Mouse (Mus musculus) liver, embryonic 14.5 days (tissue): ENCODE results near the gene Wbp4. TPM values are rescaled to one million over a fixed set of nuclear protein-coding genes. Genes with fewer than 3 reads are reported as not detected.

ENCODE experiments used
- ATAC-seq: fragments of 200-750 bp; cut with Nextera tagmentation; 2 replicates; pipeline ENCODE4 v1.8.0; 2017; ENCODE audit warnings: moderate number of reproducible peaks, mild to moderate bottlenecking, moderate library complexity; ENCODE audit not compliant: insufficient read depth
- DNase-seq, 3 experiments: peaks; one replicate each; pipeline ENCODE4 v3.0.0-alpha.2; 2012 to 2013; ENCODE audit warnings: low read depth in 3 of 3, low spot score in 3 of 3
- H3K27ac ChIP-seq: fragments of 300-500 bp; sonication (generic); 2 replicates; pipeline ENCODE4 v1.5.1; 2014; ENCODE audit warnings: moderate library complexity, mild to moderate bottlenecking, control low read depth, inconsistent platforms
- H3K27me3 ChIP-seq: fragments of 300-500 bp; sonication (generic); 2 replicates; pipeline ENCODE4 v1.6.1; 2014; ENCODE audit warnings: mild to moderate bottlenecking, low read length, moderate library complexity; ENCODE audit not compliant: control insufficient read depth, insufficient read depth
- H3K36me3 ChIP-seq: fragments of 300-500 bp; sonication (generic); replicated peaks from 2 replicates; pipeline ENCODE4 v1.6.1; 2014; ENCODE audit warnings: low read depth; ENCODE audit not compliant: control insufficient read depth, insufficient read depth
- H3K4me1 ChIP-seq, 2 experiments: fragments of 200-500 bp in 1 of 2; fragments of 300-500 bp in 1 of 2; sonication (generic) in 1 of 2; replicated peaks; 2 replicates each; pipeline ENCODE4 v1.6.1; 2012 to 2014; ENCODE audit warnings: antibody characterized with exemption in 1 of 2, inconsistent platforms in 1 of 2, low read length in 1 of 2; ENCODE audit not compliant: control insufficient read depth in 2 of 2, insufficient read depth in 2 of 2
- H3K4me2 ChIP-seq: fragments of 300-500 bp; sonication (generic); 2 replicates; pipeline ENCODE4 v1.6.1; 2014; ENCODE audit warnings: low read depth, mild to moderate bottlenecking, control low read depth, moderate library complexity
- H3K4me3 ChIP-seq, 2 experiments: fragments of 200-500 bp in 1 of 2; fragments of 300-500 bp in 1 of 2; sonication (generic) in 1 of 2; 2 replicates each; pipeline ENCODE4 v1.5.1; 2012 to 2014; ENCODE audit warnings: low read depth in 2 of 2, low read length in 2 of 2, mild to moderate bottlenecking in 2 of 2, control low read depth in 1 of 2, inconsistent platforms in 1 of 2, moderate library complexity in 1 of 2; ENCODE audit not compliant: insufficient read depth in 1 of 2
- H3K9ac ChIP-seq: fragments of 300-500 bp; sonication (generic); replicated peaks from 2 replicates; pipeline ENCODE4 v1.6.1; 2014; ENCODE audit warnings: mild to moderate bottlenecking, control low read depth, moderate library complexity
- H3K9me3 ChIP-seq: fragments of 300-500 bp; sonication (generic); 2 replicates; pipeline ENCODE4 v1.6.1; 2016; ENCODE audit warnings: low read length, mixed read lengths; ENCODE audit not compliant: control insufficient read depth
- CTCF ChIP-seq: IDR thresholded peaks from 2 replicates; pipeline ENCODE4 v1.5.1; 2016; ENCODE audit warnings: antibody characterized with exemption, low read depth, control low read depth
- EP300 ChIP-seq: IDR thresholded peaks from 2 replicates; pipeline ENCODE4 v1.6.1; 2016; ENCODE audit warnings: antibody characterized with exemption, low read depth
- WGBS: fragments of 180-500 bp; shearing (Covaris S2); extraction: QIAGEN DNeasy Blood & Tissue Kit; methylation state at CpG from one replicate; pipeline ENCODE4 v1.1.7; 2014; ENCODE audit not compliant: insufficient replicate concordance; 5-methylcytosine and 5-hydroxymethylcytosine counted together
- polyA plus RNA-seq, 2 experiments: library from polyadenylated mRNA; depleted of rRNA in 1 of 2; stranded (reverse) in 1 of 2; unstranded in 1 of 2; fragments of >200 nt; fragmentation: Nextera tagmentation in 1 of 2; extraction: Ambion mirVana in 1 of 2; gene quantifications; 2 replicates each; pipeline versions ENCODE4 v1.2.1 to v1.2.3; 2012 to 2014

Wbp4 gene
- polyA plus RNA-seq, 2 experiments = 6.2 to 14.2 TPM

DNA sequence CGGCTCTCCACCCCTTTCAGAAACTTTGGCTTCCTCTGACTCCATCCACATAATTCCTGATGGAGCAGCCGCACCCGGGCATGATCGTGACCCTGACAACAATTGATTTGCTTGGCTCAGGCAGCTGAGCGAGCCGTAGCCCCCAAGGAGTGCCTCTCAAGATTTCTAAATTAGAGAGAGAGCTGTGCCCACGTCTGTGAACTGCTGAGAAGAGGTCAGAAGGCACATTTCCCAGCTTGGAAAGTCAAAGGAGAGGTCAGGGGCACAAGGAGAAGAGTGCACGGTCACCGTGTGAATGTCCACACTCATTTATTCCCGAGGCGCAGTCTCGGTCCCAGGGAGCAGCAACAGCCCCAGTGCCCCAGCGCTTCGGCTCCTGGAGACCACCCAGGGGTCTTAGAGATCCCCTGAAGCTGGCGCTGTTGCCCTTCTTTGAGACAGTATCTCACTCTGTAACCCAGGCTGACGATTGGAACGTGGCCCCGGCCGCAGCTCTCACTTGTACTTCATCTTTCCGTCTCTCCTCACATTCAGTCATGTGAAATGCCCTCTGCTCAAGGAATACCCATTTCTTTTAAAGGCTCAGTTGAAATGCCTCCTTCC is 61.1 kb downstream of the Wbp4 start:
- no peaks in the 10 kb centered on the region for H3K36me3 ChIP-seq
- no peaks in the 10 kb centered on the region for H3K27me3 ChIP-seq
- WGBS = 78% methylated on average over 20 of the region's 20 CpGs
- no peak overlapping the region for H3K9ac ChIP-seq
- no peak overlapping the region for H3K4me2 ChIP-seq
- no peak overlapping the region for H3K4me3 ChIP-seq
- TF ChIP-seq CTCF (no peak), EP300 (no peak)
- ATAC-seq = no peak
- DNase-seq = no peak
- H3K9me3 ChIP-seq = no peaks in the 10 kb centered on the region
- no peaks in the 10 kb centered on the region for H3K4me1 ChIP-seq
- no peak overlapping the region for H3K27ac ChIP-seq

DNA sequence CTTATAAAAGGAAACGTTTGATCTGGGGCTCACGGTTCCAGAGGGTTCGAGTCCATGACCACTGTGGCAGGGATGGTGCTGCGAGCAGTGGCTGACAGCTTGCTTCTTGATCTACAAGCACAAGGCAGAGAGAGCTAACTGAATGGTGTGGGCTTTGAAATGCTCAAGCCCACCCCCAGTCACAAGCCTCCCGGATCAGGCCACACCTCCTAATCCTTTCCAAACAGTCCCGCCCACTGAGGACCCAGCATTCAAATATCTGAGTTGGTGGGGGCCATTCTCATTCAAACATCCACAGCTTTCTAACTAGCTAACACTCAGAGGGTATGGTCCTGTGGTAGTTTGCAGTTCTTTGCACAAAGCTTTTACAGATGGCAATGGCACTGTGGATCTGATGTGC is 68.2 kb downstream of the Wbp4 start:
- H3K4me2 ChIP-seq = no peak overlapping the region
- no peak for ATAC-seq
- 78% methylated on average over 6 of the region's 6 CpGs for WGBS

GRCm38 (mm10) chr14:79410662-79411061 is 70.7 kb downstream of the Wbp4 start:
- ATAC-seq = no peak
- no peak for TF ChIP-seq EP300
- no peak for TF ChIP-seq CTCF
- 65% methylated on average over 2 of the region's 2 CpGs for WGBS
- H3K36me3 ChIP-seq = no peaks in the 10 kb centered on the region
- H3K9ac ChIP-seq = no peak overlapping the region
- H3K4me3 ChIP-seq = no peak overlapping the region
- H3K27ac ChIP-seq = no peak overlapping the region
- H3K4me1 ChIP-seq = 0 out of 4 replicates have a peak, but pooled peaks cover 0 to 2% of the 10 kb centered on the region in 2 experiments
- no peaks in the 10 kb centered on the region for H3K27me3 ChIP-seq
- DNase-seq = no peak
- H3K4me2 ChIP-seq = no peak overlapping the region
- no peaks in the 10 kb centered on the region for H3K9me3 ChIP-seq

More for the DNA sequence above, 68.2 kb downstream of the Wbp4 start:
- no peak overlapping the region for H3K27ac ChIP-seq
- TF ChIP-seq CTCF = no peak
- no peak for TF ChIP-seq EP300
- no peaks in the 10 kb centered on the region for H3K9me3 ChIP-seq
- no peak overlapping the region for H3K9ac ChIP-seq
- H3K36me3 ChIP-seq = no peaks in the 10 kb centered on the region
- DNase-seq = no peak
- H3K4me3 ChIP-seq = no peak overlapping the region
- 0 out of 4 replicates have a peak, but pooled peaks cover 0 to 2% of the 10 kb centered on the region in 2 experiments for H3K4me1 ChIP-seq
- H3K27me3 ChIP-seq = no peaks in the 10 kb centered on the region

Other genes with a start within 250 kb of the Wbp4 start
- gene Zfp957, start 234.2 kb downstream of the Wbp4 start, polyA plus RNA-seq (2012; rRNA removed) = not detected in 2 replicates
- gene Zfp957, start 234.2 kb downstream of the Wbp4 start, polyA plus RNA-seq (2014; fragmentation: Nextera tagmentation; extraction: Ambion mirVana) = not detected in 2 replicates
- 226 and 293 TPM in 2 replicates for gene Rgcc, start 179.9 kb downstream of the Wbp4 start, polyA plus RNA-seq (2012; rRNA removed)
- 357 and 375 TPM in 2 replicates for gene Rgcc, start 179.9 kb downstream of the Wbp4 start, polyA plus RNA-seq (2014; fragmentation: Nextera tagmentation; extraction: Ambion mirVana)
- gene Naa16, start 90.7 kb downstream of the Wbp4 start, polyA plus RNA-seq (2012; rRNA removed) = 4.6 and 9.1 TPM in 2 replicates
- gene Naa16, start 90.7 kb downstream of the Wbp4 start, polyA plus RNA-seq (2014; fragmentation: Nextera tagmentation; extraction: Ambion mirVana) = 24.2 and 26.7 TPM in 2 replicates
- 1.2 and 2.7 TPM in 2 replicates for gene Mtrf1, start 83.7 kb downstream of the Wbp4 start, polyA plus RNA-seq (2012; rRNA removed)
- gene Mtrf1, start 83.7 kb downstream of the Wbp4 start, polyA plus RNA-seq (2014; fragmentation: Nextera tagmentation; extraction: Ambion mirVana) = 4.1 and 5.0 TPM in 2 replicates
- gene Kbtbd7, start 55.0 kb downstream of the Wbp4 start, polyA plus RNA-seq (2012; rRNA removed) = 1.8 and 2.2 TPM in 2 replicates
- 3.9 and 4.3 TPM in 2 replicates for gene Kbtbd7, start 55.0 kb downstream of the Wbp4 start, polyA plus RNA-seq (2014; fragmentation: Nextera tagmentation; extraction: Ambion mirVana)
- 1.7 and 2.1 TPM in 2 replicates for gene Kbtbd6, start 29.7 kb downstream of the Wbp4 start, polyA plus RNA-seq (2012; rRNA removed)
- gene Kbtbd6, start 29.7 kb downstream of the Wbp4 start, polyA plus RNA-seq (2014; fragmentation: Nextera tagmentation; extraction: Ambion mirVana) = 3.1 and 3.2 TPM in 2 replicates
- 6.0 and 9.3 TPM in 2 replicates for gene Elf1, start 326 bp downstream of the Wbp4 start, polyA plus RNA-seq (2012; rRNA removed)
- 8.7 and 9.9 TPM in 2 replicates for gene Elf1, start 326 bp downstream of the Wbp4 start, polyA plus RNA-seq (2014; fragmentation: Nextera tagmentation; extraction: Ambion mirVana)
- 3.0 and 15.2 TPM in 2 replicates for gene Sugt1, start 106.2 kb upstream of the Wbp4 start, polyA plus RNA-seq (2012; rRNA removed)
- 44.7 and 48.5 TPM in 2 replicates for gene Sugt1, start 106.2 kb upstream of the Wbp4 start, polyA plus RNA-seq (2014; fragmentation: Nextera tagmentation; extraction: Ambion mirVana)
- gene Cnmd, start 180.7 kb upstream of the Wbp4 start, polyA plus RNA-seq (2012; rRNA removed) = 0.06 TPM in 1 of 2 replicates, not detected in the other
- gene Cnmd, start 180.7 kb upstream of the Wbp4 start, polyA plus RNA-seq (2014; fragmentation: Nextera tagmentation; extraction: Ambion mirVana) = not detected in 2 replicates